Mouse (Mus musculus) E14TG2a.4 (cell line): ENCODE results near the gene Abr.

Experiments used
- CTCF ChIP-seq: conservative IDR thresholded peaks from 2 replicates; pipeline ENCODE4 v1.5.1; 2014; ENCODE audit warnings: low read length
- POU5F1 ChIP-seq: IDR thresholded peaks from 2 replicates; pipeline ENCODE4 v1.6.1; 2014; ENCODE audit warnings: low read length, borderline replicate concordance

- no peak for TF ChIP-seq CTCF
- TF ChIP-seq POU5F1 = no peak
Observed at GRCm38 (mm10) chr11:76397650-76398311, 224.3 kb downstream of the Abr start.
